Mouse (Mus musculus): ENCODE measurements around the gene Cks2. TPM values are rescaled to one million over a fixed set of nuclear protein-coding genes. Genes with fewer than 3 reads are reported as not detected.
"Not testable (repeated sequence)": the region's sequence is repeated elsewhere in the genome, so short reads cannot be mapped to it uniquely, and the experiment has no call there.

Cks2 gene
- polyA plus RNA-seq, 1 experiment from 2014 or later, result 177 TPM

- H3K27ac ChIP-seq, result no peak overlapping the region
- no peak overlapping the region for H3K4me3 ChIP-seq
- no peaks in the 10 kb centered on the region for H3K36me3 ChIP-seq
- H3K9me3 ChIP-seq, result no peaks in the 10 kb centered on the region
- no peaks in the 10 kb centered on the region for H3K27me3 ChIP-seq (replicated peaks)
- H3K4me2 ChIP-seq (replicated peaks), result 0 out of 2 replicates have a peak overlapping the region, but pooled peaks have one; percentile 2
- ATAC-seq (ENCODE audit: low FRiP score, low read depth), result peak; percentile 61; the same call in 1 of the 2 replicates
- WGBS, result 10% methylated on average over 12 of the region's 12 CpGs
- H3K4me1 ChIP-seq, result peaks cover 4% of the 10 kb centered on the region; the same call in 1 of the 2 replicates
- H3K9ac ChIP-seq, result no peak overlapping the region
These were observed 28.5 kb upstream of the Cks2 start for GRCm38 (mm10) chr13:51616417-51617044.

GRCm38 (mm10) chr13:51617306-51617705 is 27.7 kb upstream of the Cks2 start:
- peaks cover 4% of the 10 kb centered on the region; the same call in 1 of the 2 replicates for H3K4me1 ChIP-seq
- no peak overlapping the region for H3K9ac ChIP-seq
- 81% methylated on average over 1 of the region's 1 CpGs for WGBS
- ATAC-seq (ENCODE audit: low FRiP score, low read depth), result no peak
- no peaks in the 10 kb centered on the region for H3K27me3 ChIP-seq (replicated peaks)
- no peak overlapping the region for H3K4me3 ChIP-seq
- no peaks in the 10 kb centered on the region for H3K36me3 ChIP-seq
- H3K4me2 ChIP-seq (replicated peaks), result no peak overlapping the region
- H3K27ac ChIP-seq, result no peak overlapping the region
- H3K9me3 ChIP-seq, result no peaks in the 10 kb centered on the region

- Histone ChIP-seq H3K4me1 (peaks cover 4% of the 10 kb centered on the region; the same call in 1 of the 2 replicates), H3K4me3 (no peak overlapping the region), H3K9me3 (no peaks in the 10 kb centered on the region), H3K27me3 (replicated peaks) (no peaks in the 10 kb centered on the region), H3K27ac (no peak overlapping the region), H3K9ac (no peak overlapping the region), H3K36me3 (no peaks in the 10 kb centered on the region), H3K4me2 (replicated peaks) (peak overlapping the region; percentile 31)
- 19% methylated on average over 6 of the region's 6 CpGs for WGBS
- peak; percentile 44; the same call in 1 of the 2 replicates for ATAC-seq (ENCODE audit: low FRiP score, low read depth)
These were observed 27.2 kb upstream of the Cks2 start for GRCm38 (mm10) chr13:51617861-51618260.

- no peaks in the 10 kb centered on the region for H3K27me3 ChIP-seq (replicated peaks)
- H3K4me3 ChIP-seq, result no peak overlapping the region
- no peaks in the 10 kb centered on the region for H3K9me3 ChIP-seq
- no peak overlapping the region for H3K4me2 ChIP-seq (replicated peaks)
- WGBS, result 19% methylated on average over 8 of the region's 9 CpGs
- 0 out of 2 replicates have a peak, but pooled peaks have one; percentile 50 for ATAC-seq (ENCODE audit: low FRiP score, low read depth)
- peaks cover 4% of the 10 kb centered on the region; the same call in 1 of the 2 replicates for H3K4me1 ChIP-seq
- H3K27ac ChIP-seq, result no peak overlapping the region
- no peaks in the 10 kb centered on the region for H3K36me3 ChIP-seq
- no peak overlapping the region for H3K9ac ChIP-seq
These were observed 26.4 kb upstream of the Cks2 start for GRCm38 (mm10) chr13:51618602-51619001.

- Histone ChIP-seq H3K4me3 (no peak overlapping the region), H3K4me1 (no peaks in the 10 kb centered on the region), H3K27ac (no peak overlapping the region), H3K36me3 (no peaks in the 10 kb centered on the region), H3K9me3 (no peaks in the 10 kb centered on the region), H3K4me2 (replicated peaks) (no peak overlapping the region), H3K27me3 (replicated peaks) (no peaks in the 10 kb centered on the region), H3K9ac (no peak overlapping the region)
- ATAC-seq (ENCODE audit: low FRiP score, low read depth), result no peak
- WGBS, result 93% methylated on average over 5 of the region's 5 CpGs
These were observed 22.4 kb upstream of the Cks2 start for GRCm38 (mm10) chr13:51622626-51623025.

GRCm38 (mm10) chr13:51623678-51624077 is 21.4 kb upstream of the Cks2 start:
- Histone ChIP-seq H3K9me3 (no peaks in the 10 kb centered on the region), H3K9ac (no peak overlapping the region), H3K36me3 (no peaks in the 10 kb centered on the region), H3K27ac (no peak overlapping the region), H3K4me1 (no peaks in the 10 kb centered on the region), H3K4me3 (no peak overlapping the region), H3K27me3 (replicated peaks) (no peaks in the 10 kb centered on the region), H3K4me2 (replicated peaks) (no peak overlapping the region)
- no peak for ATAC-seq (ENCODE audit: low FRiP score, low read depth)
- 92% methylated on average over 2 of the region's 2 CpGs for WGBS

- H3K27me3 ChIP-seq (replicated peaks), result no peaks in the 10 kb centered on the region
- no peak overlapping the region for H3K4me3 ChIP-seq
- H3K36me3 ChIP-seq, result no peaks in the 10 kb centered on the region
- no peak for ATAC-seq (ENCODE audit: low FRiP score, low read depth)
- no peak overlapping the region for H3K9ac ChIP-seq
- H3K27ac ChIP-seq, result no peak overlapping the region
- WGBS, result 77% methylated on average over 6 of the region's 6 CpGs
- no peaks in the 10 kb centered on the region for H3K9me3 ChIP-seq
- H3K4me1 ChIP-seq, result no peaks in the 10 kb centered on the region
- H3K4me2 ChIP-seq (replicated peaks), result no peak overlapping the region
These were observed 16.7 kb upstream of the Cks2 start for GRCm38 (mm10) chr13:51628273-51628848.

- H3K9me3 ChIP-seq, result no peaks in the 10 kb centered on the region
- no peak overlapping the region for H3K4me3 ChIP-seq
- ATAC-seq (ENCODE audit: low FRiP score, low read depth), result no peak
- no peaks in the 10 kb centered on the region for H3K4me1 ChIP-seq
- no peak overlapping the region for H3K9ac ChIP-seq
- 77% methylated on average over 15 of the region's 15 CpGs for WGBS
- no peak overlapping the region for H3K27ac ChIP-seq
- no peaks in the 10 kb centered on the region for H3K27me3 ChIP-seq (replicated peaks)
- H3K36me3 ChIP-seq, result no peaks in the 10 kb centered on the region
- H3K4me2 ChIP-seq (replicated peaks), result no peak overlapping the region
These were observed 13.6 kb upstream of the Cks2 start for GRCm38 (mm10) chr13:51631354-51631992.

GRCm38 (mm10) chr13:51632560-51633218 is 12.3 kb upstream of the Cks2 start:
- no peak for ATAC-seq (ENCODE audit: low FRiP score, low read depth)
- WGBS, result 85% methylated on average over 5 of the region's 5 CpGs
- H3K4me1 ChIP-seq, result no peaks in the 10 kb centered on the region

GRCm38 (mm10) chr13:51635384-51635783 is 9.6 kb upstream of the Cks2 start:
- 77% methylated on average over 6 of the region's 9 CpGs for WGBS
- ATAC-seq (ENCODE audit: low FRiP score, low read depth); H3K9me3 ChIP-seq; H3K4me1 ChIP-seq; H3K4me3 ChIP-seq; H3K27ac ChIP-seq; H3K9ac ChIP-seq; H3K4me2 ChIP-seq (replicated peaks); H3K36me3 ChIP-seq; H3K27me3 ChIP-seq (replicated peaks): not testable (repeated sequence)

More at GRCm38 (mm10) chr13:51632560-51633218, 12.3 kb upstream of the Cks2 start:
- Histone ChIP-seq H3K9me3 (no peaks in the 10 kb centered on the region), H3K4me2 (replicated peaks) (no peak overlapping the region), H3K27me3 (replicated peaks) (no peaks in the 10 kb centered on the region), H3K4me3 (no peak overlapping the region), H3K27ac (no peak overlapping the region), H3K36me3 (no peaks in the 10 kb centered on the region), H3K9ac (no peak overlapping the region)

- H3K9ac ChIP-seq, result no peak overlapping the region
- no peaks in the 10 kb centered on the region for H3K36me3 ChIP-seq
- 90% methylated on average over 4 of the region's 4 CpGs for WGBS
- H3K4me3 ChIP-seq, result no peak overlapping the region
- no peaks in the 10 kb centered on the region for H3K9me3 ChIP-seq
- H3K27ac ChIP-seq, result no peak overlapping the region
- H3K4me2 ChIP-seq (replicated peaks), result no peak overlapping the region
- no peaks in the 10 kb centered on the region for H3K27me3 ChIP-seq (replicated peaks)
- no peaks in the 10 kb centered on the region for H3K4me1 ChIP-seq
- no peak for ATAC-seq (ENCODE audit: low FRiP score, low read depth)
These were observed 6.1 kb upstream of the Cks2 start for GRCm38 (mm10) chr13:51638958-51639357.

- 88% methylated on average over 3 of the region's 3 CpGs for WGBS
- H3K9ac ChIP-seq, result no peak overlapping the region
- no peak overlapping the region for H3K4me3 ChIP-seq
- no peaks in the 10 kb centered on the region for H3K36me3 ChIP-seq
- H3K4me2 ChIP-seq (replicated peaks), result no peak overlapping the region
- H3K27ac ChIP-seq, result no peak overlapping the region
- 0 out of 2 replicates have a peak, but pooled peaks cover 3% of the 10 kb centered on the region for H3K4me1 ChIP-seq
- H3K27me3 ChIP-seq (replicated peaks), result no peaks in the 10 kb centered on the region
- no peak for ATAC-seq (ENCODE audit: low FRiP score, low read depth)
- H3K9me3 ChIP-seq, result no peaks in the 10 kb centered on the region
These were observed 3.6 kb upstream of the Cks2 start for GRCm38 (mm10) chr13:51641424-51641823.

All from neural tube, embryonic 12.5 days (tissue).